Mouse (Mus musculus): ENCODE measurements around the gene Card14. TPM values are rescaled to one million over a fixed set of nuclear protein-coding genes. Genes with fewer than 3 reads are reported as not detected.

Card14 gene
- polyA plus RNA-seq, 1 experiment = 0.22 TPM

- TF ChIP-seq CTCF (IDR thresholded peaks at IDR 0.05; ENCODE audit: borderline replicate concordance, extremely low read depth, insufficient read depth, insufficient read length) (peak; percentile 78; the same call in 1 of the 2 replicates), POLR2A (IDR thresholded peaks at IDR 0.05; ENCODE audit: borderline replicate concordance, extremely low read depth, insufficient read depth, insufficient read length, poor library complexity, severe bottlenecking) (no peak)
- DNase-seq (ENCODE audit: low read depth) = peak; percentile 93
Measured at GRCm38 (mm10) chr11:119339637-119340036, 32.1 kb downstream of the Card14 start.

- no peak for DNase-seq (ENCODE audit: low read depth)
- TF ChIP-seq POLR2A (IDR thresholded peaks at IDR 0.05; ENCODE audit: borderline replicate concordance, extremely low read depth, insufficient read depth, insufficient read length, poor library complexity, severe bottlenecking) (no peak), CTCF (IDR thresholded peaks at IDR 0.05; ENCODE audit: borderline replicate concordance, extremely low read depth, insufficient read depth, insufficient read length) (no peak)
Measured at GRCm38 (mm10) chr11:119344178-119344577, 36.6 kb downstream of the Card14 start.

- no peak for TF ChIP-seq POLR2A (IDR thresholded peaks at IDR 0.05; ENCODE audit: borderline replicate concordance, extremely low read depth, insufficient read depth, insufficient read length, poor library complexity, severe bottlenecking)
- TF ChIP-seq CTCF (IDR thresholded peaks at IDR 0.05; ENCODE audit: borderline replicate concordance, extremely low read depth, insufficient read depth, insufficient read length) = no peak
- no peak for DNase-seq (ENCODE audit: low read depth)
Measured at GRCm38 (mm10) chr11:119344865-119345264, 37.3 kb downstream of the Card14 start.

- TF ChIP-seq POLR2A (IDR thresholded peaks at IDR 0.05; ENCODE audit: borderline replicate concordance, extremely low read depth, insufficient read depth, insufficient read length, poor library complexity, severe bottlenecking) (no peak), CTCF (IDR thresholded peaks at IDR 0.05; ENCODE audit: borderline replicate concordance, extremely low read depth, insufficient read depth, insufficient read length) (no peak)
- no peak for DNase-seq (ENCODE audit: low read depth)
Measured at GRCm38 (mm10) chr11:119347125-119347524, 39.6 kb downstream of the Card14 start.

- TF ChIP-seq POLR2A (IDR thresholded peaks at IDR 0.05; ENCODE audit: borderline replicate concordance, extremely low read depth, insufficient read depth, insufficient read length, poor library complexity, severe bottlenecking) (no peak), CTCF (IDR thresholded peaks at IDR 0.05; ENCODE audit: borderline replicate concordance, extremely low read depth, insufficient read depth, insufficient read length) (no peak)
- no peak for DNase-seq (ENCODE audit: low read depth)
Measured at GRCm38 (mm10) chr11:119352113-119352512, 44.5 kb downstream of the Card14 start.

- DNase-seq (ENCODE audit: low read depth) = no peak
- TF ChIP-seq POLR2A (IDR thresholded peaks at IDR 0.05; ENCODE audit: borderline replicate concordance, extremely low read depth, insufficient read depth, insufficient read length, poor library complexity, severe bottlenecking) = no peak
- TF ChIP-seq CTCF (IDR thresholded peaks at IDR 0.05; ENCODE audit: borderline replicate concordance, extremely low read depth, insufficient read depth, insufficient read length) = no peak
Measured at GRCm38 (mm10) chr11:119353946-119354345, 46.4 kb downstream of the Card14 start.

GRCm38 (mm10) chr11:119354798-119355442 lies 47.4 kb downstream of the Card14 start:
- DNase-seq (ENCODE audit: low read depth) = peak; percentile 9

GRCm38 (mm10) chr11:119355443-119356385 lies 48.1 kb downstream of the Card14 start, which contains the start of the genes Sgsh and Slc26a11:
TSS of gene Sgsh (minus strand) at chr11:119355536.
TSS of gene Slc26a11 (plus strand) at chr11:119355557.
- DNase-seq (ENCODE audit: low read depth) = peak; percentile 84
- TF ChIP-seq CTCF (IDR thresholded peaks at IDR 0.05; ENCODE audit: borderline replicate concordance, extremely low read depth, insufficient read depth, insufficient read length) (no peak), POLR2A (IDR thresholded peaks at IDR 0.05; ENCODE audit: borderline replicate concordance, extremely low read depth, insufficient read depth, insufficient read length, poor library complexity, severe bottlenecking) (no peak)

More at GRCm38 (mm10) chr11:119354798-119355442, 47.4 kb downstream of the Card14 start:
- no peak for TF ChIP-seq CTCF (IDR thresholded peaks at IDR 0.05; ENCODE audit: borderline replicate concordance, extremely low read depth, insufficient read depth, insufficient read length)
- no peak for TF ChIP-seq POLR2A (IDR thresholded peaks at IDR 0.05; ENCODE audit: borderline replicate concordance, extremely low read depth, insufficient read depth, insufficient read length, poor library complexity, severe bottlenecking)

GRCm38 (mm10) chr11:119359089-119359488 lies 51.5 kb downstream of the Card14 start:
- no peak for TF ChIP-seq POLR2A (IDR thresholded peaks at IDR 0.05; ENCODE audit: borderline replicate concordance, extremely low read depth, insufficient read depth, insufficient read length, poor library complexity, severe bottlenecking)
- TF ChIP-seq CTCF (IDR thresholded peaks at IDR 0.05; ENCODE audit: borderline replicate concordance, extremely low read depth, insufficient read depth, insufficient read length) = no peak

GRCm38 (mm10) chr11:119362769-119363533 lies 55.4 kb downstream of the Card14 start:
- DNase-seq (ENCODE audit: low read depth) = peak; percentile 51
- TF ChIP-seq CTCF (IDR thresholded peaks at IDR 0.05; ENCODE audit: borderline replicate concordance, extremely low read depth, insufficient read depth, insufficient read length) (no peak), POLR2A (IDR thresholded peaks at IDR 0.05; ENCODE audit: borderline replicate concordance, extremely low read depth, insufficient read depth, insufficient read length, poor library complexity, severe bottlenecking) (no peak)

More at GRCm38 (mm10) chr11:119359089-119359488, 51.5 kb downstream of the Card14 start:
- no peak for DNase-seq (ENCODE audit: low read depth)

Data from brain, embryonic 14.5 days (tissue).